Mouse (Mus musculus) E14TG2a.4 (cell line): ENCODE data around the gene Grip1.

Experiments
- H3K27me3 ChIP-seq: 2 replicates; pipeline ENCODE4 v1.6.1; 2014; ENCODE audit warnings: low read length, control low read depth; ENCODE audit not compliant: insufficient read depth
- H3K36me3 ChIP-seq: 2 replicates; pipeline ENCODE4 v1.6.1; 2014; ENCODE audit warnings: low read length, control low read depth; ENCODE audit not compliant: insufficient read depth
- H3K4me1 ChIP-seq: replicated peaks from 2 replicates; pipeline ENCODE4 v1.6.1; 2014; ENCODE audit warnings: low read depth, low read length, control low read depth
- H3K4me3 ChIP-seq: replicated peaks from 2 replicates; pipeline ENCODE4 v1.5.1; 2014; ENCODE audit warnings: mild to moderate bottlenecking, low read length
- H3K9me3 ChIP-seq: 2 replicates; pipeline ENCODE4 v1.6.1; 2014; ENCODE audit warnings: low read length, control low read depth
- CTCF ChIP-seq: conservative IDR thresholded peaks from 2 replicates; pipeline ENCODE4 v1.5.1; 2014; ENCODE audit warnings: low read length
- NANOG ChIP-seq: IDR thresholded peaks from 2 replicates; pipeline ENCODE4 v1.6.1; 2014; ENCODE audit warnings: borderline replicate concordance, low read length, mixed read lengths
- POU5F1 ChIP-seq: IDR thresholded peaks from 2 replicates; pipeline ENCODE4 v1.6.1; 2014; ENCODE audit warnings: low read length, borderline replicate concordance

The Grip1 gene

DNA sequence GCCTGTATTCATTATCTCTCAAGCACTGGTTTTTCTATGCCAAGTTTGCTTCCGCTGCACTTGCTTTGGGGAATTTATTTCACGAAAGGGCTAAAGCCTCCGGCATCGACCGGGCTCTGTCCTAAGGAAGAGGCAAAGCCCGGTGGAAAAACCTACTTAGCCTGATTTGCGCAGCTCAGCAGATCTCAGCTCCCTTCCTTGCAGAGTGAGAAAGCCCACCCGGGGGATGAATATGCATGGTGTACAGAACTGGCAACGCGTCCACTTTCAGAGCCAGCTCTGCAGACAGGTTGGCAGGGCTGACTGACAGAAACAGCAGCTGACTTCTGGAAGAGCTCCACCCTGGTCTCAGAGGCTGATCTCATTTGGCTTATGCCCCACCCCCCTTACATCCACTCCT is 572.8 kb downstream of the Grip1 start:
- peaks cover 13% of the 10 kb centered on the region for H3K4me1 ChIP-seq
- H3K9me3 ChIP-seq: no peaks in the 10 kb centered on the region
- H3K27me3 ChIP-seq: peaks cover 3% of the 10 kb centered on the region
- no peaks in the 10 kb centered on the region for H3K36me3 ChIP-seq
- TF ChIP-seq CTCF: no peak
- no peak for TF ChIP-seq POU5F1
- no peak for TF ChIP-seq NANOG
- no peak overlapping the region for H3K4me3 ChIP-seq

- no peaks in the 10 kb centered on the region for H3K9me3 ChIP-seq
- no peak overlapping the region for H3K4me3 ChIP-seq
- no peaks in the 10 kb centered on the region for H3K36me3 ChIP-seq
- peaks cover 4% of the 10 kb centered on the region for H3K4me1 ChIP-seq
- H3K27me3 ChIP-seq: 0 out of 2 replicates have a peak, but pooled peaks cover 2% of the 10 kb centered on the region
- no peak for TF ChIP-seq POU5F1
- no peak for TF ChIP-seq CTCF
- TF ChIP-seq NANOG: no peak
Observed at GRCm38 (mm10) chr10:120030901-120031300, 577.3 kb downstream of the Grip1 start.

DNA sequence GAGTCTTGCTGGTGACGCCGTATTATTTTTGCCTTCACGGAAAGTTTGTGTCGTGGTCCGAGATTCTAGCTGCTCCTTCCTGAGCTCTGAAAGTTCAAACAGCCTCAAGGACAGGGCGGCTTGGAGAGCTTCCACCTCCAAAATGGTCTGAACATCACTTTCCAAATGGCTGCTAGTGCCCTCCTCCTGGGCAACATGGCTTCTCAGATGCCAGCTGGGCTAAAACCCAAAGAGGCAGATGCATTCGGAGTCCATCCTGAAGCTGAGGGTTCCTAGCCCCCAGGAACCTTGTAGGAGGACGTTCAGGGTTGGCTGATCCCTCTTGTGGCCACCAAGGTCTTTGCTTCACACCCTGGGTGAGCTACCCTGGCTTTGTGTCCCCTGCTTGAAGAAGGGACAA is 577.7 kb downstream of the Grip1 start:
- TF ChIP-seq POU5F1 (no peak), NANOG (no peak), CTCF (no peak)
- H3K36me3 ChIP-seq: no peaks in the 10 kb centered on the region
- H3K27me3 ChIP-seq: 0 out of 2 replicates have a peak, but pooled peaks cover 2% of the 10 kb centered on the region
- H3K4me1 ChIP-seq: peaks cover 4% of the 10 kb centered on the region
- no peak overlapping the region for H3K4me3 ChIP-seq
- no peaks in the 10 kb centered on the region for H3K9me3 ChIP-seq

GRCm38 (mm10) chr10:120033866-120034265 is 580.2 kb downstream of the Grip1 start:
- H3K27me3 ChIP-seq: 0 out of 2 replicates have a peak, but pooled peaks cover 2% of the 10 kb centered on the region
- no peaks in the 10 kb centered on the region for H3K9me3 ChIP-seq
- no peaks in the 10 kb centered on the region for H3K36me3 ChIP-seq
- TF ChIP-seq CTCF (no peak), NANOG (no peak), POU5F1 (no peak)
- H3K4me3 ChIP-seq: no peak overlapping the region
- no peaks in the 10 kb centered on the region for H3K4me1 ChIP-seq

DNA sequence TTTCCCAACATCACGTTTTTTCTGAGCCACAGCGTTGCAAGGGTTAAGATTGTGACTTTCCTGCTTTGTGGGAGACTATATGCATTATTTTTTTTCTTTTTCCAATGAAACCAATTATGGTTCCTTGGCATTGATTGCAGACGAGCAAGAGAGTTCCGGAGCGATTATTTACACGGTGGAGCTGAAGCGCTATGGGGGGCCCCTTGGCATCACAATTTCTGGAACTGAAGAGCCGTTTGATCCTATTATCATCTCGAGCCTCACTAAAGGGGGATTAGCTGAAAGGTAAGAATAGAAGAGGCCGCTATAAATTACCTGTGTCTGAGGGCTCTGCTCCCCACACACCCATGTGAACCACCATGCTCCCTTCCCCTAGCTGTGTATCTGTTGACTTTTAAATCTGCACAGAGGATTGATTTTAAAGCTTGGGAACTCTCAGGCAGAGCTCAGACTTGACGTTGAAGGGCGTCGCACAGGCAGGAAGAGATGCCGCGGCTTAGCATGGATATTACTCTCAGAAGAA is 581.6 kb downstream of the Grip1 start:
- Histone ChIP-seq H3K27me3 (0 out of 2 replicates have a peak, but pooled peaks cover 2% of the 10 kb centered on the region), H3K4me1 (no peaks in the 10 kb centered on the region), H3K4me3 (no peak overlapping the region), H3K9me3 (no peaks in the 10 kb centered on the region), H3K36me3 (no peaks in the 10 kb centered on the region)
- TF ChIP-seq CTCF (no peak), POU5F1 (no peak), NANOG (no peak)

- H3K4me1 ChIP-seq: no peaks in the 10 kb centered on the region
- TF ChIP-seq NANOG (no peak), POU5F1 (no peak), CTCF (no peak)
- 0 out of 2 replicates have a peak, but pooled peaks cover 2% of the 10 kb centered on the region for H3K27me3 ChIP-seq
- H3K9me3 ChIP-seq: no peaks in the 10 kb centered on the region
- H3K4me3 ChIP-seq: no peak overlapping the region
- H3K36me3 ChIP-seq: no peaks in the 10 kb centered on the region
Observed at GRCm38 (mm10) chr10:120035824-120036223, 582.2 kb downstream of the Grip1 start.

GRCm38 (mm10) chr10:120038194-120038593 is 584.6 kb downstream of the Grip1 start:
- H3K4me3 ChIP-seq: no peak overlapping the region
- no peaks in the 10 kb centered on the region for H3K9me3 ChIP-seq
- TF ChIP-seq CTCF (no peak), POU5F1 (no peak), NANOG (no peak)

DNA sequence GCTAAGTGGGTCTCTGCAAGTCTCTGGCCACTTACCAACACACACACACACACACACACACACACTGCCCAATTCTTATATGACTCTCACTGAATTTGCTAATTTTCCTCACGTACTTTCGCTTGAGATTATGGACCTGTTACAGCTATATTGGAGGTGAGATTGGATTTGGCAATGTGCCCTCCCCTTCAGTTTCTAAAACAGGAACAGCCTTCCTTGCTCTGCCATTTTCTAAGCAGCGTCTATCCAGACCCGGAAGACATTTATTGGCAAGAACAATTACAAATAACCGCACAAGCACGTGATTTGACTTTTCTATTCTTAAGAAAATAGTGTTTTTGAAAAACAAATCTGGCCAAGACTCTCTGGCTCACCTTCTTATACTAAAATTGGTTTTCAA is 590.6 kb downstream of the Grip1 start:
- no peaks in the 10 kb centered on the region for H3K4me1 ChIP-seq
- no peak overlapping the region for H3K4me3 ChIP-seq
- H3K27me3 ChIP-seq: no peaks in the 10 kb centered on the region
- no peaks in the 10 kb centered on the region for H3K36me3 ChIP-seq
- TF ChIP-seq NANOG: no peak
- TF ChIP-seq POU5F1: no peak
- TF ChIP-seq CTCF: no peak
- peaks cover 6% of the 10 kb centered on the region for H3K9me3 ChIP-seq

More at GRCm38 (mm10) chr10:120038194-120038593, 584.6 kb downstream of the Grip1 start:
- Histone ChIP-seq H3K36me3 (no peaks in the 10 kb centered on the region), H3K27me3 (no peaks in the 10 kb centered on the region), H3K4me1 (no peaks in the 10 kb centered on the region)
